Mouse (Mus musculus): Measurements from ENCODE around the gene Tas2r134.

DNA sequence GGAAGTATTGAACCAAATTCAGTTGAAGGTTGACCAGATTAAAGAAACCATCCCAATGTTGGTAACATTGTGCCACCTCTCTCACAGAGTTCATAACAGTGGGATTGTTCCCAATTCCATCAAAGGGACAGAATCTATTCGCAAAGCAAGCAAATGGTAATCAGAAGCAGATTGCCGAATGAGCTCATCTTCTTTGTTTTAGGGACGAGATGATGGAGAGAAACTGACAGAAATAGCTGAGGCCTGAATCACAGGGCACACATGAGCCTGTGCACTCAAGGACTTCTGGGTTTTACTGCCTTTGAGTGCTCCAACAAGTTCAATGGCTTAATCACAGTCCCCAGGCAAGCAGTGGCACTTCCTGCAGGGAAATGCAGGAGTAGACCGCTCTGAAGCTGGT, 13.6 kb upstream of the Tas2r134 start:
- TF ChIP-seq POLR2A (IDR thresholded peaks at IDR 0.05; ENCODE audit: extremely low read depth, insufficient read depth, low read length): no peak
- no peak for TF ChIP-seq CTCF (IDR thresholded peaks at IDR 0.05; ENCODE audit: low read depth, low read length)

Data from liver, adult 2 months (tissue).